Mouse (Mus musculus): Measurements from ENCODE around the gene Sae1. TPM values are rescaled to one million over a fixed set of nuclear protein-coding genes. Genes with fewer than 3 reads are reported as not detected.
"Not testable (repeated sequence)": the region's sequence is repeated elsewhere in the genome, so short reads cannot be mapped to it uniquely, and the experiment has no call there.

The Sae1 gene
- polyA plus RNA-seq, 1 experiment from 2014 or later: 437 TPM

DNA sequence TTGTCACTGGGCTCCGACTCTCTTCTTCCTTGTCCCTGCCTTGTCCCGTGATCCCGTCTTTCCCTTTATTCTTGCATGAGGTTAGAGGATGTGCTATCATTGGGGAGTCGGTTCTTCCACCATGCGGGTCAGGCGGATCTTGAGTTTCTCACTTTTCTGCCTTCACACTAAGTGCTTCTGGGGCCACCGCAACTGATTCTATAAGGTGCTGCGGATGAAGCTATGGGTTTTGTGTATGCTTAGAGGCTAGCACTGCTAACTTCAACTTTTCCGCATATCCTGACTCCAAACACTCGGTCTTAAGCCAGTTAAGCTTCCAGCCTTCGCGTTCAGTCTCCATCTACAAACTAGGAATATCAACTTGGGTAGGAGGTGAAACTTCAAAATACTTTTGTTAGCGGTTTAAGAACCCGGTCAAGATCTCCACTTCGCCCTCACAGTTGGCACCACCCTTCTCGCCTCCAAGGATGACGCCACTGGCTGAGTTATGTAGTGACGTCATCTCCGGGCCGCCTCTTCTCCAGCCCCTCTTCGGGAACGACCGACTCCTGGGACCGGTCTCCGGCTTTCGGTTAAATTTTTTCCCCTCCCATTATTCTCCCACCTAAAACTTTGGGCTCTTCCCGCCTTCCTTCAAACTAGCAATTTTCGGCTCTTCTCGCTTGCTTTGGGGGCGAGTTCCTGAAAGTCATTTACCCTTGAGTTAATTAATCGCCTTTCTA is 11.7 kb upstream of the Sae1 start:
- peak overlapping the region; percentile 92 for H3K4me3 ChIP-seq (ENCODE audit: low read depth, low read length)
- peak overlapping the region; percentile 100 for H3K27ac ChIP-seq (ENCODE audit: low read depth, low read length)
- WGBS: 1% methylated on average over 31 of the region's 31 CpGs
- DNase-seq (ENCODE audit: low spot score): peak; percentile 93
- H3K9ac ChIP-seq (ENCODE audit: low read length): peak overlapping the region; percentile 100
- H3K27me3 ChIP-seq (ENCODE audit: control insufficient read depth, insufficient read depth, low read length): no peaks in the 10 kb centered on the region
- peak overlapping the region; percentile 100 for H3K4me2 ChIP-seq (ENCODE audit: low read depth, low read length, severe bottlenecking)
- peak; percentile 79 for ATAC-seq (replicated peaks; ENCODE audit: low FRiP score)
- no peaks in the 10 kb centered on the region for H3K36me3 ChIP-seq (ENCODE audit: control insufficient read depth, insufficient read depth, low read length)
- H3K9me3 ChIP-seq (ENCODE audit: control insufficient read depth, low read length): no peaks in the 10 kb centered on the region
- peaks cover 7% of the 10 kb centered on the region; the same call in 1 of the 2 replicates for H3K4me1 ChIP-seq (replicated peaks; ENCODE audit: control insufficient read depth, insufficient read depth, low read length)

DNA sequence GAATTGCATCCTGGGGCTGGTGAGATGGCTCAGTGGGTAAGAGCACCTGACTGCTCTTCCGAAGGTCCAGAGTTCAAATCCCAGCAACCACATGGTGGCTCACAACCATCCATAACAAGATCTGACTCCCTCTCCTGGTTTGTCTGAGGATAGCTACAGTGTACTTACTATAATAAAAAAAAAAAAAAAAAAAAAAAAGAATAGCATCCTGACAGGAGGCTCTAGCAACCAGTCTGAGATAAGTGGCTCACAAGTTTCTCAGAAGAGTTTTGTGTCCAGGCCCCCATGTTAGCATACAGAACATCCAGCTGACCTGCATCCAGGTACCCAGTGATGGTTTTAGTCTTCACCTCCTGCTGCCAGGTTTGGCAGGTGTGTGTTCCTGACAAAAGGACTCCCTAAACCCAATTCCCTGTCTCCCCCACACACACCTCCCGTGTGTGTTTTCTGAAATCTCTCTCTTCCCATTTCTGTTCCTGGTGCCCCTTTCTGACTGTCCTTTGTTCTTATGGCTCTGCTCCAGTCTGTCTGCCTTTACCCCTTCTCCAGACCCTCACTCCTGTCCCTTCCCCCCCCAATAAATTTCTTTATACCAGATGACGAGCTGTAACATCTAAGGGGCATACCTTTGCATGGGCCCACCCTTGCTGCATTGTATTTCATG is 10.9 kb upstream of the Sae1 start:
- Histone ChIP-seq H3K4me1 (replicated peaks; ENCODE audit: control insufficient read depth, insufficient read depth, low read length) (peaks cover 3% of the 10 kb centered on the region; the same call in 1 of the 2 replicates), H3K4me2 (ENCODE audit: low read depth, low read length, severe bottlenecking) (peak overlapping the region; percentile 100), H3K4me3 (ENCODE audit: low read depth, low read length) (peak overlapping the region; percentile 92), H3K36me3 (ENCODE audit: control insufficient read depth, insufficient read depth, low read length) (no peaks in the 10 kb centered on the region), H3K9me3 (ENCODE audit: control insufficient read depth, low read length) (no peaks in the 10 kb centered on the region), H3K27ac (ENCODE audit: low read depth, low read length) (peak overlapping the region; percentile 100; the same call in 1 of the 2 replicates), H3K9ac (ENCODE audit: low read length) (peak overlapping the region; percentile 100), H3K27me3 (ENCODE audit: control insufficient read depth, insufficient read depth, low read length) (no peaks in the 10 kb centered on the region)
- ATAC-seq (replicated peaks; ENCODE audit: low FRiP score) (no peak), DNase-seq (ENCODE audit: low spot score) (no peak)
- WGBS: 62% methylated on average over 3 of the region's 3 CpGs

DNA sequence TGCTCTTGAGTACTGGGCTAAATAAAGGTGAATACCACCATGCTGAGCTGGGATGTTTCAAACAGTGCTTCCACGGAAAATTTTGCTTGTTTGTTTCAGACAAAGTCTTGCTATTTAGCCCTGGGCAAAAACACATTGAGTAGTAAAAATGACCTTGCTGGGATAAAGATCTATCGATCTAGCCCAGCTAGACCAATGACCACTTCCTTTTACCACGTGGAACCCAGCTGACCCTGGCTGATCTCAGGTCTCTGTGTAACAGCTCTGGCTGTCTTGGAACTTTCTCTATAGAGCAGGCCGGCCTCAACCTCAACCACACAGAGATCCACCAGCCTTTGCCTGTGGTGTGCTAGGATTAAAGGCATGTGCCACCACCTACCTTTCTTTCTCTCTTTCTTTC is 9.9 kb upstream of the Sae1 start:
- DNase-seq (ENCODE audit: low spot score) (no peak), ATAC-seq (replicated peaks; ENCODE audit: low FRiP score) (no peak)
- H3K27ac ChIP-seq (ENCODE audit: low read depth, low read length): no peak overlapping the region
- no peak overlapping the region for H3K9ac ChIP-seq (ENCODE audit: low read length)
- H3K9me3 ChIP-seq (ENCODE audit: control insufficient read depth, low read length): no peaks in the 10 kb centered on the region
- no peaks in the 10 kb centered on the region for H3K36me3 ChIP-seq (ENCODE audit: control insufficient read depth, insufficient read depth, low read length)
- no peaks in the 10 kb centered on the region for H3K27me3 ChIP-seq (ENCODE audit: control insufficient read depth, insufficient read depth, low read length)
- H3K4me3 ChIP-seq (ENCODE audit: low read depth, low read length): no peak overlapping the region
- no peak overlapping the region for H3K4me2 ChIP-seq (ENCODE audit: low read depth, low read length, severe bottlenecking)
- WGBS: 81% methylated on average over 4 of the region's 4 CpGs
- H3K4me1 ChIP-seq (replicated peaks; ENCODE audit: control insufficient read depth, insufficient read depth, low read length): peaks cover 3% of the 10 kb centered on the region; the same call in 1 of the 2 replicates

DNA sequence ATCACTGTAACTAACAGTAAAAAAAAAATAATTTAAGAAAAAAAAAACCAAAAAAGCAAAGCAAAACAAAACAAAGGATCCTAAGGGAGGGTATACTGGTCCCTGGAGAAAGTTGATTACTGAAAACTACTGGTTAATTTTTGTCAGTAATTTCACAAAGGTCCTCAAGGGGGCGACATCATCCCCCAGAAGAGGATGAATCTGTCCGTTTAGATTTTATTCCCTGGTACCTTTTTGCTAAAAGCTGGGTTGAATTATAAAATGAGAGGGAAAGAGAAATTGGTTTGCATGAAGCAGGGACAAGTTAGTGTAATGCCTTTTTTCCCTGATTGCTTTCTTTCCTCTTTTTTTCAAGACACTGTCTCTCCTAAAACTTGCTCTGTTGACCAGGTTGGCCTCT is 8.3 kb upstream of the Sae1 start:
- no peaks in the 10 kb centered on the region for H3K27me3 ChIP-seq (ENCODE audit: control insufficient read depth, insufficient read depth, low read length)
- no peak for DNase-seq (ENCODE audit: low spot score)
- H3K4me1 ChIP-seq (replicated peaks; ENCODE audit: control insufficient read depth, insufficient read depth, low read length): peaks cover 3% of the 10 kb centered on the region; the same call in 1 of the 2 replicates
- 1% methylated on average over 2 of the region's 2 CpGs for WGBS
- H3K27ac ChIP-seq (ENCODE audit: low read depth, low read length): no peak overlapping the region
- H3K9me3 ChIP-seq (ENCODE audit: control insufficient read depth, low read length): no peaks in the 10 kb centered on the region
- H3K36me3 ChIP-seq (ENCODE audit: control insufficient read depth, insufficient read depth, low read length): no peaks in the 10 kb centered on the region
- H3K4me3 ChIP-seq (ENCODE audit: low read depth, low read length): no peak overlapping the region
- no peak overlapping the region for H3K9ac ChIP-seq (ENCODE audit: low read length)
- ATAC-seq (replicated peaks; ENCODE audit: low FRiP score): no peak
- no peak overlapping the region for H3K4me2 ChIP-seq (ENCODE audit: low read depth, low read length, severe bottlenecking)

DNA sequence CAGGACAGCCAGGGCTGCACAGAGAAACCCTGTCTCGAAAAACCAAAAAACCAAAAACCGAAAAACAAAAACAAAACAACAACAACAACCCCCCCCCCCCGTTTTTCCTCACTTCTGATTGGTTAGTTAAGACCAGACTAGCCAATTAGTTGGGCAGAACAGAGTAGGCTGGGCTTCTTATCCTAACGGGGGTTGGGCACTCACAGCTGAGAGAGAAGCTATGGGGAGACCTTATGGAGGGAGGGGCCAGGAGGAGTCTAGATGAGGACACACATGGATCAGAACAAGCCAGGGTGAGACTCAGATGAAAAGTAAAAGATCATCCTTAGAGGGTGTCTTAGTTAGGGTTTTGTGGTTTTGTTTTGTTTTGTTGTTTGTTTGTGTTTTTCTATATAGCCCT is 5.3 kb upstream of the Sae1 start:
- Histone ChIP-seq H3K9me3 (ENCODE audit: control insufficient read depth, low read length) (no peaks in the 10 kb centered on the region), H3K27ac (ENCODE audit: low read depth, low read length) (no peak overlapping the region), H3K4me3 (ENCODE audit: low read depth, low read length) (no peak overlapping the region), H3K4me1 (replicated peaks; ENCODE audit: control insufficient read depth, insufficient read depth, low read length) (0 out of 2 replicates have a peak, but pooled peaks cover 3% of the 10 kb centered on the region), H3K9ac (ENCODE audit: low read length) (no peak overlapping the region), H3K4me2 (ENCODE audit: low read depth, low read length, severe bottlenecking) (no peak overlapping the region), H3K36me3 (ENCODE audit: control insufficient read depth, insufficient read depth, low read length) (no peaks in the 10 kb centered on the region), H3K27me3 (ENCODE audit: control insufficient read depth, insufficient read depth, low read length) (no peaks in the 10 kb centered on the region)
- WGBS: 45% methylated on average over 4 of the region's 4 CpGs
- no peak for DNase-seq (ENCODE audit: low spot score)
- ATAC-seq (replicated peaks; ENCODE audit: low FRiP score): no peak

DNA sequence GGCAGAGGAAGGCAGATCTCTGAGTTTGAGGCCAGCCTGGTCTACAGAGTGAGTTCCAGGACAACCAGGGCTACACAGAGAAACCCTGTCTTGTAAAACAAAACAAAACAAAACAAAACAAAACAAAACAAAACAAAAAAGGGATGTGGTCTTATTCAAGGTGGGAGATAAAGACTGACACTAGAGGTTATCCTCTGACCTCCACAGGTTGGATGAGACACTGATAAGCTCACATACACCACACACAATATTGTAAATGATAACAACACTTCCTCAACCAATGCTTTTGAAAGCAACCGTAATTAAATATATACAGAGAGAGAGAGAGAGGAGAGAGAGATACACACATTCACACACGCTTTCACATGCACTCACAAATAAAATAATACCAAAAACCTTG is 2.3 kb upstream of the Sae1 start:
- not testable (repeated sequence) for ATAC-seq (replicated peaks; ENCODE audit: low FRiP score); H3K4me2 ChIP-seq (ENCODE audit: low read depth, low read length, severe bottlenecking); H3K4me3 ChIP-seq (ENCODE audit: low read depth, low read length); H3K27me3 ChIP-seq (ENCODE audit: control insufficient read depth, insufficient read depth, low read length); H3K9ac ChIP-seq (ENCODE audit: low read length); DNase-seq (ENCODE audit: low spot score); H3K27ac ChIP-seq (ENCODE audit: low read depth, low read length); H3K4me1 ChIP-seq (replicated peaks; ENCODE audit: control insufficient read depth, insufficient read depth, low read length); H3K36me3 ChIP-seq (ENCODE audit: control insufficient read depth, insufficient read depth, low read length); H3K9me3 ChIP-seq (ENCODE audit: control insufficient read depth, low read length)
- 93% methylated on average over 2 of the region's 2 CpGs for WGBS

DNA sequence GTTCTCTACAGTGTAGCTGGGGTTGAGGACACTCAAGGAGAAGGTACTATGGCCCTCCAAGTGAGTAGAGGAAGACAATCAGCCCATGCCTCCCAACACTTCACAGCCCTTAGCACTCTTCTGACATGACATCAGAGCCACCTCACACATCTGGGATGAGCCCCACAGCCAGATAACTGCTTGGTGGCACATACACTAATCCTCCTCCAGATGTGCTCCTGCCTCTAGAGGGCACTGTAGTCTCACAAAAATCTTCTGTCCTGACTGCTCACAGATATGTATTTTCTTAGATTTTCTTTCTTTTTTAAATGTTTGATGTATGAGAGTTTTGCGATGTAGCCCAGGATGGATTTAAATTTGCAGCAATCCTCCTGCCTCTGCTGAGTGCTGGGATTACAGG is 11.1 kb downstream of the Sae1 start:
- peaks cover 9% of the 10 kb centered on the region for H3K36me3 ChIP-seq (ENCODE audit: control insufficient read depth, insufficient read depth, low read length)
- no peaks in the 10 kb centered on the region for H3K27me3 ChIP-seq (ENCODE audit: control insufficient read depth, insufficient read depth, low read length)
- ATAC-seq (replicated peaks; ENCODE audit: low FRiP score) (no peak), DNase-seq (ENCODE audit: low spot score) (no peak)
- H3K4me3 ChIP-seq (ENCODE audit: low read depth, low read length): no peak overlapping the region
- H3K9me3 ChIP-seq (ENCODE audit: control insufficient read depth, low read length): no peaks in the 10 kb centered on the region
- H3K9ac ChIP-seq (ENCODE audit: low read length): no peak overlapping the region
- no peak overlapping the region for H3K4me2 ChIP-seq (ENCODE audit: low read depth, low read length, severe bottlenecking)
- no peaks in the 10 kb centered on the region for H3K4me1 ChIP-seq (replicated peaks; ENCODE audit: control insufficient read depth, insufficient read depth, low read length)
- 97% methylated on average over 1 of the region's 1 CpGs for WGBS
- no peak overlapping the region for H3K27ac ChIP-seq (ENCODE audit: low read depth, low read length)

DNA sequence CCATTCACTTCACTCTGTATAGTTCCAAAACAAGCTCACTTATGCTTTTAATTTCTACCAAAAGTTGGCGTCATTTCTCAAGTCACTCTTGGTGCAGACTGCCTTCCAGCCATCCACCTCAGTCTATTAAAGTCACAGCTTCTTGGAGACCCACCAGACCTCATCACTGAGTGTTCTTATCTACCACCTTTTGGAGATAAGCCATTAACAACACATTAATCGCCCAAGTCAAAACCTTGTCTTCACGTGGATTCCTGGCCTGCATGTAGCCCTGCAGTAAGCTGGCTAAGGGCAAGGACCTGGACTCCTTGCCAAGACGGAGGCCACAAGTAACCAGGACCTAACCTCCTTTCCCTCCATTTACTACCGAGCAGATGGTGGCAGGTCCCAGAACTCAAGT is 12.6 kb downstream of the Sae1 start:
- 91% methylated on average over 5 of the region's 5 CpGs for WGBS
- no peak for ATAC-seq (replicated peaks; ENCODE audit: low FRiP score)
- Histone ChIP-seq H3K27ac (ENCODE audit: low read depth, low read length) (no peak overlapping the region), H3K4me1 (replicated peaks; ENCODE audit: control insufficient read depth, insufficient read depth, low read length) (no peaks in the 10 kb centered on the region), H3K4me3 (ENCODE audit: low read depth, low read length) (no peak overlapping the region), H3K9ac (ENCODE audit: low read length) (no peak overlapping the region), H3K4me2 (ENCODE audit: low read depth, low read length, severe bottlenecking) (no peak overlapping the region), H3K9me3 (ENCODE audit: control insufficient read depth, low read length) (no peaks in the 10 kb centered on the region), H3K36me3 (ENCODE audit: control insufficient read depth, insufficient read depth, low read length) (peaks cover 12% of the 10 kb centered on the region), H3K27me3 (ENCODE audit: control insufficient read depth, insufficient read depth, low read length) (no peaks in the 10 kb centered on the region)
- DNase-seq (ENCODE audit: low spot score): no peak
